Mouse (Mus musculus) hindbrain, postnatal 0 days (tissue): ENCODE measurements around the gene Hpgd. TPM values are rescaled to one million over a fixed set of nuclear protein-coding genes. Genes with fewer than 3 reads are reported as not detected.
"Not testable (repeated sequence)": the region's sequence is repeated elsewhere in the genome, so short reads cannot be mapped to it uniquely, and the experiment has no call there.

ENCODE experiments used
- ATAC-seq: fragments of 200-750 bp; cut with Nextera tagmentation; 2 replicates; pipeline ENCODE4 v1.8.0; 2017; ENCODE audit warnings: mild to moderate bottlenecking, moderate TSS enrichment, moderate library complexity
- DNase-seq: peaks from one replicate; pipeline ENCODE4 v3.0.0-alpha.2; 2015; ENCODE audit warnings: low spot score
- H3K27ac ChIP-seq: fragments of 300-500 bp; sonication (generic); 2 replicates; pipeline ENCODE4 v1.5.1; 2014; ENCODE audit warnings: mild to moderate bottlenecking
- H3K27me3 ChIP-seq: fragments of 300-500 bp; sonication (generic); 2 replicates; pipeline ENCODE4 v1.6.1; 2014; ENCODE audit warnings: low read length, mixed read lengths; ENCODE audit not compliant: insufficient read depth
- H3K36me3 ChIP-seq: fragments of 300-500 bp; sonication (generic); 2 replicates; pipeline ENCODE4 v1.6.1; 2014; ENCODE audit warnings: low read length, mixed read lengths; ENCODE audit not compliant: insufficient read depth
- H3K4me1 ChIP-seq: fragments of 300-500 bp; sonication (generic); 2 replicates; pipeline ENCODE4 v1.6.1; 2014; ENCODE audit warnings: antibody characterized with exemption, low read length, mixed read lengths; ENCODE audit not compliant: insufficient read depth
- H3K4me2 ChIP-seq: fragments of 300-500 bp; sonication (generic); 2 replicates; pipeline ENCODE4 v1.6.1; 2014; ENCODE audit warnings: low read depth, mild to moderate bottlenecking, low read length, moderate library complexity, mixed read lengths
- H3K4me3 ChIP-seq: fragments of 300-500 bp; sonication (generic); 2 replicates; pipeline ENCODE4 v1.5.1; 2014; ENCODE audit warnings: low read length
- H3K9ac ChIP-seq: fragments of 300-500 bp; sonication (generic); replicated peaks from 2 replicates; pipeline ENCODE4 v1.6.1; 2014; ENCODE audit warnings: mild to moderate bottlenecking, low read length, moderate library complexity, mixed read lengths
- H3K9me3 ChIP-seq: fragments of 300-500 bp; sonication (generic); 2 replicates; pipeline ENCODE4 v1.6.1; 2016; ENCODE audit warnings: low read length, mixed read lengths
- CTCF ChIP-seq: IDR thresholded peaks from 2 replicates; pipeline ENCODE4 v1.5.1; 2016; ENCODE audit warnings: antibody characterized with exemption, control low read depth, low read depth
- WGBS: fragments of 180-500 bp; shearing (Covaris S2); extraction: QIAGEN DNeasy Blood & Tissue Kit; methylation state at CpG from one replicate; pipeline ENCODE4 v1.1.7; 2014; 5-methylcytosine and 5-hydroxymethylcytosine counted together
- polyA plus RNA-seq: library from polyadenylated mRNA; unstranded; fragments of >200 nt; fragmentation: Nextera tagmentation; extraction: Ambion mirVana; gene quantifications from 2 replicates; pipeline ENCODE4 v1.2.1, GENCODE M21; 2015
- total RNA-seq: library from RNA; depleted of rRNA; stranded (reverse); fragments of >200 nt; gene quantifications from 2 replicates; pipeline ENCODE4 v1.2.3, GENCODE M21; 2014

Gene Hpgd
- total and polyA plus RNA-seq, 2 experiments from 2014 or later: 3.9 to 4.9 TPM

GRCm38 (mm10) chr8:56292318-56292717 is 2.1 kb upstream of the Hpgd start:
- ATAC-seq (no peak), DNase-seq (no peak)
- Histone ChIP-seq H3K4me1 (peaks cover 4% of the 10 kb centered on the region; the same call in 1 of the 2 replicates), H3K9me3 (no peaks in the 10 kb centered on the region), H3K27ac (no peak overlapping the region), H3K4me2 (no peak overlapping the region), H3K9ac (no peak overlapping the region), H3K36me3 (no peaks in the 10 kb centered on the region), H3K4me3 (no peak overlapping the region), H3K27me3 (no peaks in the 10 kb centered on the region; the same call in 1 of the 2 replicates)
- 91% methylated on average over 7 of the region's 7 CpGs for WGBS
- TF ChIP-seq CTCF: no peak

DNA sequence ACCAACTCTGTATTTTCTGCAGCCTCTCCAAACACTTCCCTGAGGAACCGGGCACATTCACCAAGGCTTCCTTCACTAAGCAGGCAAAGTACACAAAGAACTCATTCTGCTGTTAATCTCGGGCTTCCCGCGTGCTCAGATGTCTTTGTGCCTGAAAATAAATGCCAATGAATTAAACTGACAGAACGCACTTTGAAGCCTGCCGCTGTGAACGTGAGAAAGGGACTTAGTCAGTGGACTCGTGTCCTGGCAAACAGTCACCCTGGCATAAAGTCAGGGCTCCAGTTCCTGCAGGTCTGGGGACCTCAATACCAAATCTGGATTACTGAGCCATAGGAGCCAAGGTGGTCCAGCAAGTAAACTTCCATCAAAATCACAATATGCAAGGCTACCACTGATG is 905 bp upstream of the Hpgd start:
- peaks cover 4% of the 10 kb centered on the region; the same call in 1 of the 2 replicates for H3K4me1 ChIP-seq
- no peaks in the 10 kb centered on the region for H3K9me3 ChIP-seq
- no peaks in the 10 kb centered on the region for H3K27me3 ChIP-seq
- no peak overlapping the region for H3K4me3 ChIP-seq
- 4% methylated on average over 8 of the region's 8 CpGs for WGBS
- H3K36me3 ChIP-seq: no peaks in the 10 kb centered on the region
- no peak overlapping the region for H3K27ac ChIP-seq
- no peak overlapping the region for H3K9ac ChIP-seq
- DNase-seq (peak; percentile 20), ATAC-seq (no peak)
- no peak for TF ChIP-seq CTCF
- H3K4me2 ChIP-seq: peak overlapping the region; percentile 96

DNA sequence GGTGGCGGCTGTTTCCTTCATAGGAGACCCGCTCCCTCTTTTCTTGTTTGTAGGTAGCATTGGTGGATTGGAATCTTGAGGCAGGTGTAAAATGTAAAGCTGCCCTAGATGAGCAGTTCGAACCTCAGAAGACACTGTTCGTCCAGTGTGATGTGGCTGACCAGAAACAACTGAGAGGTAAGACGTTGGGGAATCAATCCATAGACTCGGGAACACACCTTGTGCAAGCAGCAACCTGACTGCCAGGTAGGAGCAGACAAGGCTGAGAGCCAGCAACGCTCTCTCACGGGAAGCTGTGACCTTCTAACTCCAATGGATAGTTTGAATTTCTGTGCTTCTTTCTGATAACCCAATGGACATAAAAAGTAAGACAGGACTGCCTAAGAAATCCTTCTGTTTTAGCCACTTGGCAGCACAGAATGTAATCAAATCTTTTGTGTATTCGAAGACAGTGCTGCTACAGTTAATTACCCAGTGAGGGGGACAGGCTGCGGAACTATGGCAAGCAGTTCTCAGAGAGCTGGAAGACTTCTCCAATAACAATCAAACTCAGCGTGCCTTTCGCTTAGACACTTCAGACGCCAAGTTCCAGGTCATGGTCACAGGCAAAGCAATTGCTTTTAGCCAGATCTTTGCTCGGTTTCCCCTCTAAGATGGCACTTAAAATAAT is 636 bp downstream of the Hpgd start:
- Histone ChIP-seq H3K4me1 (peaks cover 4% of the 10 kb centered on the region; the same call in 1 of the 2 replicates), H3K4me2 (peak overlapping the region; percentile 96), H3K9me3 (no peaks in the 10 kb centered on the region), H3K9ac (peak overlapping the region; percentile 47; the same call in 1 of the 2 replicates), H3K4me3 (peak overlapping the region; percentile 62), H3K27ac (no peak overlapping the region), H3K27me3 (no peaks in the 10 kb centered on the region), H3K36me3 (no peaks in the 10 kb centered on the region)
- no peak for ATAC-seq
- DNase-seq: peak; percentile 21
- TF ChIP-seq CTCF: no peak
- WGBS: 13% methylated on average over 14 of the region's 14 CpGs

- no peaks in the 10 kb centered on the region for H3K27me3 ChIP-seq
- H3K4me1 ChIP-seq: peaks cover 4% of the 10 kb centered on the region; the same call in 1 of the 2 replicates
- H3K4me3 ChIP-seq: no peak overlapping the region
- ATAC-seq (no peak), DNase-seq (no peak)
- WGBS: 72% methylated on average over 5 of the region's 5 CpGs
- H3K27ac ChIP-seq: no peak overlapping the region
- TF ChIP-seq CTCF: no peak
- H3K9ac ChIP-seq: no peak overlapping the region
- H3K9me3 ChIP-seq: no peaks in the 10 kb centered on the region
- no peaks in the 10 kb centered on the region for H3K36me3 ChIP-seq
- H3K4me2 ChIP-seq: no peak overlapping the region
These were observed 5.0 kb downstream of the Hpgd start for GRCm38 (mm10) chr8:56299421-56299820.

- not testable (repeated sequence) for ATAC-seq, H3K4me2 ChIP-seq, H3K9me3 ChIP-seq, H3K4me3 ChIP-seq, H3K36me3 ChIP-seq, H3K27ac ChIP-seq, DNase-seq, H3K9ac ChIP-seq, H3K27me3 ChIP-seq, H3K4me1 ChIP-seq
- 86% methylated on average over 2 of the region's 3 CpGs for WGBS
These were observed 6.9 kb downstream of the Hpgd start for GRCm38 (mm10) chr8:56301303-56301702.

- no peaks in the 10 kb centered on the region for H3K27me3 ChIP-seq
- ATAC-seq: no peak
- no peak overlapping the region for H3K4me3 ChIP-seq
- no peaks in the 10 kb centered on the region for H3K36me3 ChIP-seq
- H3K4me1 ChIP-seq: no peaks in the 10 kb centered on the region
- WGBS: 85% methylated on average over 7 of the region's 7 CpGs
- H3K27ac ChIP-seq: no peak overlapping the region
- no peaks in the 10 kb centered on the region for H3K9me3 ChIP-seq
- no peak overlapping the region for H3K9ac ChIP-seq
- no peak for DNase-seq
- no peak for TF ChIP-seq CTCF
- H3K4me2 ChIP-seq: no peak overlapping the region
These were observed 10.2 kb downstream of the Hpgd start for GRCm38 (mm10) chr8:56304595-56304994.

- Histone ChIP-seq H3K27ac (no peak overlapping the region), H3K4me1 (no peaks in the 10 kb centered on the region), H3K36me3 (no peaks in the 10 kb centered on the region), H3K9ac (no peak overlapping the region), H3K4me3 (no peak overlapping the region), H3K4me2 (no peak overlapping the region), H3K9me3 (no peaks in the 10 kb centered on the region), H3K27me3 (no peaks in the 10 kb centered on the region)
- WGBS: 92% methylated on average over 2 of the region's 2 CpGs
- TF ChIP-seq CTCF: no peak
- ATAC-seq: no peak
- no peak for DNase-seq
These were observed 19.2 kb downstream of the Hpgd start for GRCm38 (mm10) chr8:56313622-56314021.
